13 mouse cellular contexts compared by ENCODE assay signal in the genomic region with DNA sequence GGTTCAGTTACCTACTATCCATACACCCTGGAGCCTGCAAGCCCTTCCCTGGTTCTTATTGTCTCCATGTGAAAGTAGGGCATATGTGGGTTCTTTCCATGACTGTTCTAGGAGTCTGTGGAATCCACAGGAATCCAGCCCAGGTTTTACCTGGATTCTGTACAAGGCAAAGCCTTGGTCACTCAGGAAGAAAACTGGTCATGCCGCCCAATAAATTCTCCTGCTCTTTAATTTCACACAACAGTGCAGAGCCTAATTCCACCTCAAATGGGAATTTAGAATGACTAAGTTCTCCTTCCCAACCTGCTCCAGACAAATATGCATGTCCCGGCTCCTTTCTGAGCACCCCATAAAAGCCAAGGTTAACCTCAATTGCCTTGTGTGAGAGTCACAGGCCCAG. TPM values are rescaled to one million over a fixed set of nuclear protein-coding genes. Genes with fewer than 3 reads are reported as not detected.
DNase-seq lines count a peak whose midpoint lies in the region; ATAC-seq and TF ChIP-seq lines count a peak whose summit lies in the region.
"Had no signal": no experiment of that assay in that cellular context is flagged by ENCODE, and none has a peak within 500 bp of the region (broad histone marks: within the 10 kb centered on the region; RNA-seq: fewer than 3 reads in every experiment).

No protein-coding gene starts in this region.

- ATAC-seq in embryonic facial prominence, embryonic 11.5 days (replicated peaks; ENCODE audit: insufficient number of reproducible peaks, low FRiP score, low TSS enrichment, low read depth) = no peak
- ATAC-seq in limb, embryonic 12.5 days (ENCODE audit: insufficient number of reproducible peaks, insufficient read depth, low FRiP score, low TSS enrichment, low read depth) = peak; percentile 63; the same call in 1 of the 2 replicates
- no peak for ATAC-seq in liver, embryonic 11.5 days (replicated peaks; ENCODE audit: low FRiP score)
- no peak for ATAC-seq in stomach, postnatal 0 days (ENCODE audit: low FRiP score, low TSS enrichment)

- no peaks in the 10 kb centered on the region for H3K36me3 ChIP-seq in embryonic facial prominence, embryonic 11.5 days (replicated peaks; ENCODE audit: control insufficient read depth, insufficient read depth, low read depth, low read length)
- H3K36me3 ChIP-seq in embryonic facial prominence, embryonic 10.5 days (replicated peaks) = no peaks in the 10 kb centered on the region
- H3K36me3 ChIP-seq in limb, embryonic 12.5 days = no peaks in the 10 kb centered on the region
- no peaks in the 10 kb centered on the region for H3K36me3 ChIP-seq in liver, embryonic 11.5 days (ENCODE audit: control insufficient read depth, insufficient read depth, low read length)
- H3K36me3 ChIP-seq in stomach, postnatal 0 days (ENCODE audit: control insufficient read depth, insufficient read depth, low read length) = no peaks in the 10 kb centered on the region

- H3K27me3 ChIP-seq in embryonic facial prominence, embryonic 11.5 days (ENCODE audit: control insufficient read depth, insufficient read depth, low read length) = no peaks in the 10 kb centered on the region
- no peaks in the 10 kb centered on the region for H3K27me3 ChIP-seq in embryonic facial prominence, embryonic 10.5 days (replicated peaks; ENCODE audit: low read depth, poor library complexity, severe bottlenecking)
- no peaks in the 10 kb centered on the region for H3K27me3 ChIP-seq in limb, embryonic 12.5 days
- no peaks in the 10 kb centered on the region for H3K27me3 ChIP-seq in liver, embryonic 11.5 days (replicated peaks; ENCODE audit: control insufficient read depth, insufficient read depth, low read length)
- H3K27me3 ChIP-seq in stomach, postnatal 0 days (ENCODE audit: control insufficient read depth, insufficient read depth, low read length) = no peaks in the 10 kb centered on the region

- H3K4me3 ChIP-seq in embryonic facial prominence, embryonic 11.5 days (ENCODE audit: low read depth, low read length) = no peak overlapping the region
- H3K4me3 ChIP-seq in embryonic facial prominence, embryonic 10.5 days = no peak overlapping the region
- H3K4me3 ChIP-seq in limb, embryonic 12.5 days (replicated peaks) = no peak overlapping the region
- H3K4me3 ChIP-seq in liver, embryonic 11.5 days (ENCODE audit: low read depth, low read length) = no peak overlapping the region
- H3K4me3 ChIP-seq in stomach, postnatal 0 days (ENCODE audit: low read depth, low read length) = no peak overlapping the region

- no peak for TF ChIP-seq CTCF in stomach, postnatal 0 days (IDR thresholded peaks at IDR 0.05; ENCODE audit: low read depth)

- no peak for TF ChIP-seq EP300 in stomach, postnatal 0 days (optimal IDR thresholded peaks at IDR 0.05)

- H3K4me2 ChIP-seq in embryonic facial prominence, embryonic 11.5 days (ENCODE audit: low read depth, low read length) = no peak overlapping the region
- peak overlapping the region; percentile 30; the same call in 1 of the 2 replicates for H3K4me2 ChIP-seq in limb, embryonic 12.5 days
- no peak overlapping the region for H3K4me2 ChIP-seq in liver, embryonic 11.5 days
- H3K4me2 ChIP-seq in stomach, postnatal 0 days (replicated peaks; ENCODE audit: low read depth) = no peak overlapping the region

- no peak overlapping the region for H3K27ac ChIP-seq in embryonic facial prominence, embryonic 11.5 days (replicated peaks; ENCODE audit: low read depth, low read length)
- no peak overlapping the region for H3K27ac ChIP-seq in embryonic facial prominence, embryonic 10.5 days (replicated peaks)
- H3K27ac ChIP-seq in limb, embryonic 12.5 days = peak overlapping the region; percentile 18; the same call in 1 of the 2 replicates
- no peak overlapping the region for H3K27ac ChIP-seq in liver, embryonic 11.5 days (ENCODE audit: low read depth, low read length)
- H3K27ac ChIP-seq in stomach, postnatal 0 days (replicated peaks) = no peak overlapping the region

- no peak overlapping the region for H3K9ac ChIP-seq in embryonic facial prominence, embryonic 11.5 days (replicated peaks; ENCODE audit: low read length)
- H3K9ac ChIP-seq in limb, embryonic 12.5 days (replicated peaks) = no peak overlapping the region
- no peak overlapping the region for H3K9ac ChIP-seq in liver, embryonic 11.5 days (ENCODE audit: low read depth, low read length)
- no peak overlapping the region for H3K9ac ChIP-seq in stomach, postnatal 0 days (ENCODE audit: low read length)

- H3K4me1 ChIP-seq in embryonic facial prominence, embryonic 11.5 days (ENCODE audit: control insufficient read depth, insufficient read depth, low read length) = no peaks in the 10 kb centered on the region
- peaks cover 10% of the 10 kb centered on the region; the same call in 1 of the 2 replicates for H3K4me1 ChIP-seq in embryonic facial prominence, embryonic 10.5 days
- peaks cover 30% of the 10 kb centered on the region for H3K4me1 ChIP-seq in limb, embryonic 12.5 days (replicated peaks)
- peaks cover 5% of the 10 kb centered on the region; the same call in 1 of the 2 replicates for H3K4me1 ChIP-seq in liver, embryonic 11.5 days (replicated peaks; ENCODE audit: control insufficient read depth, insufficient read depth, low read length)
- no peaks in the 10 kb centered on the region for H3K4me1 ChIP-seq in stomach, postnatal 0 days (replicated peaks; ENCODE audit: control insufficient read depth, insufficient read depth)

- H3K9me3 ChIP-seq in embryonic facial prominence, embryonic 11.5 days (replicated peaks; ENCODE audit: control insufficient read depth, low read length) = no peaks in the 10 kb centered on the region
- no peaks in the 10 kb centered on the region for H3K9me3 ChIP-seq in embryonic facial prominence, embryonic 10.5 days
- no peaks in the 10 kb centered on the region for H3K9me3 ChIP-seq in limb, embryonic 12.5 days
- H3K9me3 ChIP-seq in liver, embryonic 11.5 days (ENCODE audit: control insufficient read depth, low read length) = no peaks in the 10 kb centered on the region
- no peaks in the 10 kb centered on the region for H3K9me3 ChIP-seq in stomach, postnatal 0 days (ENCODE audit: control insufficient read depth, low read length)

- peak; percentile 44 for DNase-seq in embryonic facial prominence, embryonic 11.5 days (ENCODE audit: low spot score)
- no peak for DNase-seq in embryonic facial prominence, embryonic 10.5 days (ENCODE audit: low spot score)
- DNase-seq in adrenal gland, postnatal 36 days = peak; percentile 32 to 38
- DNase-seq in kidney, adult 8-10 months = peak; percentile 45 to 56
- no peak for DNase-seq in urinary bladder, postnatal 25 days (ENCODE audit: low spot score)
- DNase-seq in liver, embryonic 11.5 days (ENCODE audit: low spot score) = no peak
- DNase-seq in stomach, postnatal 0 days (ENCODE audit: low spot score) = no peak
- DNase-seq: layer of hippocampus, adult 9-11 months; thymus, adult 2 months had no signal

- 33% methylated on average over 2 of the region's 2 CpGs for WGBS in embryonic facial prominence, embryonic 11.5 days
- WGBS in embryonic facial prominence, embryonic 10.5 days = 42% methylated on average over 2 of the region's 2 CpGs
- 3% methylated on average over 2 of the region's 2 CpGs for WGBS in limb, embryonic 12.5 days
- WGBS in liver, embryonic 11.5 days = 47% methylated on average over 2 of the region's 2 CpGs
- 45% methylated on average over 2 of the region's 2 CpGs for WGBS in stomach, postnatal 0 days

RNA-seq across cellular contexts. Expression of gene Gpr156, which starts 16.9 kb away (rescaled TPM):
- 1.5 and 1.7 TPM in 2 replicates for polyA plus RNA-seq in embryonic facial prominence, embryonic 11.5 days (2014; fragmentation: Nextera tagmentation; extraction: Ambion mirVana)
- 0.99 and 1.2 TPM in 2 replicates for polyA plus RNA-seq in embryonic facial prominence, embryonic 10.5 days (2016; fragmentation: Nextera tagmentation; extraction: Ambion mirVana)
- total RNA-seq in adrenal gland, postnatal 36 days (2021) = under 1 TPM; 0.10 to 0.13 TPM
- polyA plus RNA-seq in limb, embryonic 12.5 days (2016; fragmentation: Nextera tagmentation; extraction: Ambion mirVana) = 1.5 and 2.0 TPM in 2 replicates
- polyA plus RNA-seq in liver, embryonic 11.5 days (2014; fragmentation: Nextera tagmentation; extraction: Ambion mirVana) = 0.08 TPM in 1 of 2 replicates, not detected in the other
- 0.07 TPM in 2 replicates for polyA plus RNA-seq in stomach, postnatal 0 days (2015; fragmentation: Nextera tagmentation; extraction: Ambion mirVana)
- total RNA-seq: gastrocnemius, adult 8-10 months; liver, adult 2 months had no signal
- polyA plus RNA-seq: liver, adult 2 months had no signal

RNA-seq across cellular contexts. Expression of gene Lrrc58, which starts 31.2 kb away (rescaled TPM):
- polyA plus RNA-seq in embryonic facial prominence, embryonic 11.5 days (2014; fragmentation: Nextera tagmentation; extraction: Ambion mirVana) = 61.8 and 62.9 TPM in 2 replicates
- polyA plus RNA-seq in embryonic facial prominence, embryonic 10.5 days (2016; fragmentation: Nextera tagmentation; extraction: Ambion mirVana) = 68.3 and 68.9 TPM in 2 replicates
- total RNA-seq in adrenal gland, postnatal 36 days (2021) = 100 to 1,000 TPM; 196 to 310 TPM
- polyA plus RNA-seq in limb, embryonic 12.5 days (2016; fragmentation: Nextera tagmentation; extraction: Ambion mirVana) = 66.7 and 71.9 TPM in 2 replicates
- polyA plus RNA-seq in liver, embryonic 11.5 days (2014; fragmentation: Nextera tagmentation; extraction: Ambion mirVana) = 35.9 and 36.2 TPM in 2 replicates
- polyA plus RNA-seq in stomach, postnatal 0 days (2015; fragmentation: Nextera tagmentation; extraction: Ambion mirVana) = 26.0 and 27.5 TPM in 2 replicates

RNA-seq across cellular contexts. Expression of gene Gm36028, which starts 38.4 kb away (rescaled TPM):
- 0.32 TPM in 1 of 2 replicates, not detected in the other for polyA plus RNA-seq in embryonic facial prominence, embryonic 11.5 days (2014; fragmentation: Nextera tagmentation; extraction: Ambion mirVana)
- 0.62 and 0.85 TPM in 2 replicates for polyA plus RNA-seq in embryonic facial prominence, embryonic 10.5 days (2016; fragmentation: Nextera tagmentation; extraction: Ambion mirVana)
- total RNA-seq in adrenal gland, postnatal 36 days (2021) = under 1 TPM in 1 of 2 experiments, not detected in 1; 0.49 TPM
- polyA plus RNA-seq in limb, embryonic 12.5 days (2016; fragmentation: Nextera tagmentation; extraction: Ambion mirVana) = 0.19 TPM in 2 replicates
- polyA plus RNA-seq in liver, embryonic 11.5 days (2014; fragmentation: Nextera tagmentation; extraction: Ambion mirVana) = 0.36 TPM in 1 of 2 replicates, not detected in the other
- 0.29 and 0.56 TPM in 2 replicates for polyA plus RNA-seq in stomach, postnatal 0 days (2015; fragmentation: Nextera tagmentation; extraction: Ambion mirVana)
- total RNA-seq: gastrocnemius, adult 8-10 months had no signal
- polyA plus RNA-seq: spleen, adult 2 months had no signal

Comparison
In these comparisons a context has a peak if more than half of its experiments do, and no peak if none do; other contexts are left out.
1. DNase-seq: peak in embryonic facial prominence, embryonic 11.5 days (single experiment), adrenal gland, postnatal 36 days (2 of 2) and kidney, adult 8-10 months (2 of 2); none in embryonic facial prominence, embryonic 10.5 days (single experiment), urinary bladder, postnatal 25 days (single experiment), liver, embryonic 11.5 days (single experiment) and stomach, postnatal 0 days (single experiment).